Mouse (Mus musculus) spleen, adult 2 months (tissue): ENCODE results near the gene Lama5.

Source experiments
- CTCF ChIP-seq: fragments of 200-500 bp; IDR thresholded peaks from 2 replicates; pipeline ENCODE4 v1.5.1; 2011; ENCODE audit warnings: mild to moderate bottlenecking, inconsistent platforms; ENCODE audit not compliant: insufficient read depth, insufficient read length, insufficient replicate concordance; ENCODE audit errors: extremely low read depth
- POLR2A ChIP-seq: fragments of 200-500 bp; IDR thresholded peaks from 2 replicates; pipeline ENCODE4 v1.6.1; 2011; ENCODE audit warnings: low read depth, low read length, inconsistent platforms

GRCm38 (mm10) chr2:180269329-180269728 lies 43.7 kb upstream of the Lama5 start:
- TF ChIP-seq CTCF (no peak), POLR2A (no peak)
